Mouse (Mus musculus) kidney, postnatal 10 days (tissue): ENCODE measurements at regions not wholly inside any gene's neighbourhood (a gene's known extent, or its start where the extent isn't known, plus 50 kb on each side); places are given as distances from the start of the nearest gene placed in this dataset.
A peak's percentile ranks its signal among the peaks of the same experiment; 100 is the strongest.

Experiments
- DNase-seq: peaks from one replicate; pipeline ENCODE4 v3.0.0; 2021; ENCODE audit warnings: mixed read lengths

- no peak for DNase-seq
These were observed 469.2 kb upstream of the Syt1 start for GRCm38 (mm10) chr10:109479941-109480340.

- no peak for DNase-seq
These were observed 455.7 kb upstream of the Syt1 start for GRCm38 (mm10) chr10:109466516-109466915.

- DNase-seq: no peak
These were observed 420.3 kb upstream of the Syt1 start for GRCm38 (mm10) chr10:109431112-109431511.

GRCm38 (mm10) chr10:109427878-109428277, 417.1 kb upstream of the Syt1 start:
- DNase-seq: no peak

GRCm38 (mm10) chr10:109407011-109407410, 396.2 kb upstream of the Syt1 start:
- peak; percentile 4 for DNase-seq

GRCm38 (mm10) chr10:109405116-109405685, 394.4 kb upstream of the Syt1 start:
- no peak for DNase-seq

- peak; percentile 9 for DNase-seq
These were observed 373.0 kb upstream of the Syt1 start for GRCm38 (mm10) chr10:109383758-109384157.

- DNase-seq: no peak
These were observed 368.1 kb upstream of the Syt1 start for GRCm38 (mm10) chr10:109378846-109379245.

- DNase-seq: no peak
These were observed 349.4 kb upstream of the Syt1 start for GRCm38 (mm10) chr10:109360161-109360560.

- DNase-seq: no peak
These were observed 348.0 kb upstream of the Syt1 start for GRCm38 (mm10) chr10:109358812-109359211.

GRCm38 (mm10) chr10:109332846-109333386, 322.1 kb upstream of the Syt1 start:
- DNase-seq: no peak

- DNase-seq: no peak
These were observed 298.5 kb upstream of the Syt1 start for GRCm38 (mm10) chr10:109309286-109309685.

- no peak for DNase-seq
These were observed 289.4 kb upstream of the Syt1 start for GRCm38 (mm10) chr10:109300199-109300598.

GRCm38 (mm10) chr10:109299785-109300184, 289.0 kb upstream of the Syt1 start:
- DNase-seq: no peak

GRCm38 (mm10) chr10:109283348-109283747, 272.6 kb upstream of the Syt1 start:
- no peak for DNase-seq

GRCm38 (mm10) chr10:109249781-109250180, 239.0 kb upstream of the Syt1 start:
- DNase-seq: no peak

GRCm38 (mm10) chr10:109246328-109246727, 235.5 kb upstream of the Syt1 start:
- no peak for DNase-seq

GRCm38 (mm10) chr10:109237026-109237425, 226.2 kb upstream of the Syt1 start:
- DNase-seq: no peak

- no peak for DNase-seq
These were observed 216.2 kb upstream of the Syt1 start for GRCm38 (mm10) chr10:109226989-109227388.

- no peak for DNase-seq
These were observed 178.2 kb upstream of the Syt1 start for GRCm38 (mm10) chr10:109188761-109189503.

- DNase-seq: no peak
These were observed 177.5 kb upstream of the Syt1 start for GRCm38 (mm10) chr10:109188252-109188651.

- no peak for DNase-seq
These were observed 174.5 kb upstream of the Syt1 start for GRCm38 (mm10) chr10:109185243-109185642.

- DNase-seq: no peak
These were observed 169.7 kb upstream of the Syt1 start for GRCm38 (mm10) chr10:109180527-109180926.

- no peak for DNase-seq
These were observed 149.9 kb upstream of the Syt1 start for GRCm38 (mm10) chr10:109160730-109161129.
